Mouse (Mus musculus) cerebral cortex, adult 2 months (tissue): ENCODE data around the gene Ccdc22.

Experiments used
- WGBS: fragments of 180-500 bp; shearing (Covaris S2); methylation state at CpG from one replicate; pipeline ENCODE4 v1.1.7; 2018; 5-methylcytosine and 5-hydroxymethylcytosine counted together

The Ccdc22 gene

DNA sequence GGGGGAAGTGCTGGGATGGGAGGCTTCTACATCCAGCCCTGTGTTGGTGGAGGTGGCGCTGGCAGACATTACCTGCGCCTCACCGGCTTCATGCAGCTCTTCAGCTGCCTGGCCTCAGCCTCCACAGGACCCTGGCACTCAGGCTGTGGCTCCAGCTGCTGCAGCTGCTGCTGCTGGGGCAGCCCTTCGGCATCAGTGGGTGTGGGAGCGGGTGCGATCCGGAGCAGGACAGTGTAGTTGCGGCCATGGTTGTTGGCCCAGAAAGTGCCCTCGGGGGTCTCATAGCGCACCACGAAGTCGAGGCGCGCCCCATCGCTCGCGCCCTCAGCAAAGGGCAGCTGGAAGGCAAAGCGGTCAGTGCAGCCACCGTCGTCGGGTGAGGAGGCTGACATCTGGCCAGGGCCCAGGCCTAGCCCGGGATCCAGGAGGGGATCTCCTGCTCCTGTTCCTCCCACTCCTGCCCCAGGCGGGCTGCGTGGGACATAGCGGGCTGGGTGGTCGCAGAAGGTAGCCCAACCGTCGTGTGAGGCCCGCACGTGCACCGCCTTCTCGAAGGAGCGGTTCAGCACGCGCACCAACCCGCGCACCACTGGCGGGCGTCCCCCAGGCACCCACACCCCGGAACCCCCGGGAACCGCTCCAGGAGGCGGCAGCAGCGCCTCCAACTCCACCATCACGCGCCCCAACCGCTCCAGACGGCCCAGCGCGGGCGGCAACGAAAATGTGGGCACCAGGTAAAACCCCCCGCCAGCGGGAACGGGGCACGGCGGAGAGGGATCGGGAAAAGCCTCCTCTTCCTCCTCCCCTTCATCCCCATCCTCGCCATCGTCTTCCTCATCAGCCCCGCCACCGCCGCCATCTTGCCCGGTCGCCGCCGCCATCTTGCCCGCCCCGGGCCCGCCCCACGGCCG is 31.9 kb downstream of the Ccdc22 start, which contains the start of gene Foxp3:
Gene Foxp3 (plus strand): TSS at position 469 of the 911 bp plus-strand sequence.
- 28% methylated on average over 34 of the region's 72 CpGs for WGBS

DNA sequence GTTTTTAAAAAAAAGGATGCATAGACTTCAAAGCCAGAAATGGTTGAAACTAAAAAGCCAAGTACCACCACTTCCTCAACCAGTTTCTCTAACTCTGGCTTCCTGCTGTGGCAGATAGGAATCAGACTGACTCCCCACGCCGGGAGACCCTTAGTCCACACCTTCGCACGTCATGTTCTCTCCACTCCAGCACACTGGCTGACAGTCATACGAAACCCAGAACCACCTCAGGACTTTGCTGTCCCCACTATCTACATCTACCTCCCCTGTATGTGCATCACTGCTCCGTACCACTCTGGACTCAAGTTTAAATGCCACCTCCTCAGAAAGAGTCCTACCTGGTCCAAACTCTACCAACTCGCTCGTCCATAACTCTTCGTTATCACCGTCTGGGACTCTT is 32.9 kb downstream of the Ccdc22 start:
- 87% methylated on average over 10 of the region's 10 CpGs for WGBS

DNA sequence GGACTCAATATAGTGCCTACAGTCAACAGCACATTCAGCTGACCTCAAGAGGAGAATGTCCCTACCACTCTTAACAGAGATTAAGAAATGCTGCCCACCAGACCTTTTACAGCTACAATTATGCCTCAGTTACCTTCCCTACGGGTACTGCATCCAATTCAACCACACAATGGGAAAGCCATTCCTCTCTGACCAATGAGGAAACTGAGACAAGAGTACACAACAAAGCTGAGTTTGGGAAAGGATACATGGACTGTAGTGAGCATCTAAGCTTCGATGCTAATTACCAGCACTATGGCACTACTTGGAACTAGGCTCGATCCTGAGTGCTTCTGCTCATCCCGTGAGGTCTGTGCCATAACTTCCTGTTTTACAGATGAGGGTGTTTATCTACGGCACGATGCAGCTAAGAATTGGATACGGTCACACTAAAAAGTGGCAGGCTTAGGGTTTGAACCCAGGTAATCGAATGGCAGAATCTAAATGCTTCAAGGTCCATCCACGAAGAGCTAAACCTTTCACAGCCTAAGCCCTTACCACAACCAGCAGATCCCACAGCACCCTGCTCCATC is 33.7 kb downstream of the Ccdc22 start:
- WGBS: 85% methylated on average over 9 of the region's 9 CpGs

DNA sequence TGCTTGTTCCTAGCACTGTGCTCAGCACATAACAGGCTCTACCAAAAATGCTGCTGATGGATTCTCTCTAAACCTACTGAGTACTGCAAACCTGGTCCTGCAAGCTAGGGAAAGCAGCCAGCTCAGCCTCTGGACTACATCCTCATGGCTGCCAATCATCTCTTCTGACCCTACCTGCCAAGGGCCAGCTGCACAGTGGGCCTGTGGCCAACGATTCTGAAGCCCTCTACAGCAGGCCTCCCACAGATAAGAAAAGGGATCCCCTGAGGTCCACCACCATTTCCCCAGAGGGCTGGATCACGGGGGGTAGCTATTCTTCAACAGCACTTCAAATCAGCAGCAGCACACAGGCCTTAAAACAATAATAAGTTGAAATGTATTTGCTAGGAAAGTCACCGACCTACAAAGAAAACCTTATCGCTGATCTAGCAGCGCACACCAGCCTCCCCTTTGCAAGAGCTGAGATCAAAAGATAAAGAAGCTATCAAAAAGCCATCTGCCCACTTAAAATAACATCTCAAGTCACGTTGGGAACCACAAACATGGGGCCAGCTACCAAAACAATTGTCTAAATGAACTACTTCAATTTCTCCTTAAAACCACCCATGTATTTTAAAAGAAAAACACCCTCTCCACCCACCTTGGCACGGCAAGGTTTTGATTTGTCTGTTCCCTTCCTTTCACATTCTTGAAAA is 34.7 kb downstream of the Ccdc22 start:
- 44% methylated on average over 7 of the region's 7 CpGs for WGBS

DNA sequence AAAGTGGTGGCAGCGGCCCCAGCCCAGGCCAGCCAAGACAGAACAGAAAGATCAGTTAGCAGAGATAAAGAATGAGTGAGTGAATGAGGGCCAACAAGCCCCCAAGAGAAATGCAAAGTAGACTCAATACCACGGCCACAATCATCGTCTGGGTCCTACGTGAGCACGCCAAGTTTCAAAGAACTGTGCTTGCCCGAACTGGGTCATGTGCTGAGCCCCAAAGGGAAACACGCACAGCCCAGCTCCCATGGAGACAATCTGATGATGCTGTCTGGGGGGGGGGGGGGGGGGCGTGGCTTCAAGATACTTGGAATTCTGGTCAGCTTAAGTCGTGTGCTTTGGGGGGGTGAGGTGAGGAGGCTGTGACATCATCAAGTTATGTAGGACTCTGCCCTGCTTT is 37.8 kb downstream of the Ccdc22 start:
- WGBS: 58% methylated on average over 8 of the region's 9 CpGs

DNA sequence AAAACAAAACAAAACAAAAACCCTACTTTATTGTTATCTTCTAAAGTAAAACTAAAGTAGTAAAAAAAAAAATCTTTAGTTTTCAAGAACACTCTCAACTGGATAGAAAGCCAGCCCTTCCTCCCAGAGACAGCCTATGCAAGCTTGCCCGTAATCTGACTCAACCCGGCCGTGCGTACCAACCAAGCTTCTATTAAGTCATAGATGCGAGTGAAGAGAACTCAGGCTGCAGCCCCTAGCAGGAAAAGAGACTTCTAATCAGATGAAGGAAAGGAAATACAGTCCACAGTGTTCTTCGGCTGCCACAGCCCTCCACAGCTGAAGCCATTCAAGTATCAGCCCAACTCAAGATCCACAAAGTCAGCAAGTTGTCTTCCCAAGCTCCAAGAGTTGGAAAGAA is 39.0 kb downstream of the Ccdc22 start:
- WGBS: 87% methylated on average over 6 of the region's 6 CpGs

DNA sequence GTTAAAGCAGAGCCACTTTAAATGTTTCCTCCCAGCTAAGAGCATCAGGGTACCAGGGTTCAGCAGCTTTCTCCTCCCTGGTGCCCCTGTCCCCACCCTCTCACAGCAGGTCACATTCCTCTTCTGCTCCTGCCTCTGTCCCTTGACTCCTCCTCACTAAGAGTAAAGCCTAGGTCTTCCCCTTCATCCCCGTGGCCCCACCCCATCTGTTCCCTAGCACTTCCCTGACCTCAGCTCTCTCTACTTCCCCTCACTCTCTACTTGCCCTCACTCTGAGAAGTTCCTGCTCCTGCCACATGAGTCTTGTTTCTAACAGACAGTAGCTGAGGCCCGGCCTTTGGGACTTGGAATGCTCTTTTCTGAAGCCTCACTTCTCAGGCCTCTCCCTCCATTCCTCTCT is 42.2 kb downstream of the Ccdc22 start:
- WGBS: 50% methylated on average over 2 of the region's 2 CpGs

DNA sequence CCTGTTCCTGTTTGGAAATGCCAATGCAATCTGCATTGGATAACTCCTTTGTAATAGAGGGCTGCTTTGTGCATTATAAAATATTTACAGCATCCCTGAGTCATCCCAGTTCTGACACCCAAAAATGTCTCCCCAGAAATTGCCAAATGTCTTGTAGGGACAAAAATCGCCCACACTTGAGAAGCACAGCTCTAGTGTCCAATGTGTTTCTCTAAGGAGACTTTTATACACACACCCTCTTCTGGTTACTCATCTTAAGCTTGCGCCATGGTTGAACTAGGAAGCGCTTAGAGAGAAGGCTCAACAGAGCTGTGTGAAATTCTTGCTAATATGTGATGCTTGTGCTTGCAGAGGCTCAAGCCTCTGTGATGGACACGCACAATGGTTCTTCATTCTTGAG is 51.8 kb downstream of the Ccdc22 start:
- WGBS: 67% methylated on average over 4 of the region's 4 CpGs
